ENCODE assay signal across 8 mouse cellular contexts in the genomic region with DNA sequence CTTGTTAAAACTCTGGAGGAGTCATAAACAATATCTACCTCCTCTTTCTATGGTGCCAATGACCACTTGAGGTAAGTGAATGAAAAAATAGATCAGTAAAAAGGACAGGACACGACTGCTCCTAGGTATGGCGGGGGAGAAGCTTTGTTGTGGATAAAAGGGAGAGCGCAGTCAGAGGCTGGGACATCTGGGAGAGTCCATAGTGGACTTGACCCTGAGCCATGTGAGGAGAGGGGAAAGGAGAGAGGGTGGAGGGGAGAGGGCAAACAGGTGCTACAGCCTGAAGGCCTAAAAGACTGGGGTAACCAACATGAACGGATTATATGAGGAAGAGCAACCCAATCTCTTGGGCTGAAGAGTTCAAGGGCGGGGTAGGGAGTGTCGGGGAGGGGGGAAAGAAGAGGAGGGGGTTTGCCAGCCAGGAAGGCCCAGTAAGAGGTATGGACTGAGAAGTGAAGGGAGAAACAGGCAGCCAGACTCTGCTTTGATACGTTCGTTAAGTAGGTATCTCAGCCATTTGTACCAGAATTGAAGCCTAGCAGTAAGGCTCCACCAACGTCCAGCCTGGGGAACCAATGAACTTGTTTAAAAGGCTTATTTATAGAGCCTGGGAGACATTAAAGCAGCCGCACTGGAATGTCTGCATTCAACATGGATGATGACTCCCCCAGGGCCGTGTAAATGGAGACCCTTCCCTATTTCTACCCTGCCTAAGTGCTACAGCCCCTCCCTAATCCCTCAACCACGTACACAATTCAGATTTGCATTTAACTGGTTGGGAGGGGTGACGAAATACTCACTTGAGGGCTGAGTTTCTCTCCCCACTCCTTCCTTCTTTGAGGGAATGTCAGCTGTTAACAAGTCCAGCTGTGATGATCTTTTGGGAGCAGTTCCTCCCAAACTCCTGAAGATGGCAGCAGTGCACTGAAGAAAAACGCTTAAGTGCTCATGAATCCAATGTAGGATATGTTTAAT. TPM values are rescaled to one million over a fixed set of nuclear protein-coding genes. Genes with fewer than 3 reads are reported as not detected.
DNase-seq lines count a peak whose midpoint lies in the region; ATAC-seq and TF ChIP-seq lines count a peak whose summit lies in the region.

No protein-coding gene starts in this region.

- H3K27me3 ChIP-seq in cerebellum, adult 2 months (ENCODE audit: control insufficient read depth, insufficient read depth, low read length): no peaks in the 10 kb centered on the region
- H3K27me3 ChIP-seq in liver, postnatal 0 days (ENCODE audit: insufficient read depth, low read length): no peaks in the 10 kb centered on the region
- H3K27me3 ChIP-seq in liver, embryonic 11.5 days (replicated peaks; ENCODE audit: control insufficient read depth, insufficient read depth, low read length): no peaks in the 10 kb centered on the region
- no peaks in the 10 kb centered on the region for H3K27me3 ChIP-seq in embryonic facial prominence, embryonic 10.5 days (replicated peaks; ENCODE audit: low read depth, poor library complexity, severe bottlenecking)
- H3K27me3 ChIP-seq in limb, embryonic 13.5 days: no peaks in the 10 kb centered on the region

- no peaks in the 10 kb centered on the region for H3K4me1 ChIP-seq in cerebellum, adult 2 months (ENCODE audit: control insufficient read depth, insufficient read depth, low read length)
- no peaks in the 10 kb centered on the region for H3K4me1 ChIP-seq in liver, postnatal 0 days (ENCODE audit: insufficient read depth)
- no peaks in the 10 kb centered on the region for H3K4me1 ChIP-seq in liver, embryonic 11.5 days (replicated peaks; ENCODE audit: control insufficient read depth, insufficient read depth, low read length)
- H3K4me1 ChIP-seq in embryonic facial prominence, embryonic 10.5 days: no peaks in the 10 kb centered on the region
- H3K4me1 ChIP-seq in limb, embryonic 13.5 days: 0 out of 2 replicates have a peak, but pooled peaks cover 3% of the 10 kb centered on the region

- no peak for DNase-seq in cerebellum, adult 2 months
- no peak for DNase-seq in cerebellum, adult 9-11 months
- DNase-seq in liver, postnatal 0 days: no peak
- no peak for DNase-seq in liver, embryonic 11.5 days (ENCODE audit: low spot score)
- DNase-seq in embryonic facial prominence, embryonic 10.5 days (ENCODE audit: low spot score): peak; percentile 16
- peak; percentile 79 for DNase-seq in retina, postnatal 1 day
- no peak for DNase-seq in right cerebral cortex, adult 18-20 months

- H3K4me2 ChIP-seq in liver, postnatal 0 days (ENCODE audit: low read depth, low read length): no peak overlapping the region
- H3K4me2 ChIP-seq in liver, embryonic 11.5 days: no peak overlapping the region
- peak overlapping the region; percentile 21; the same call in 1 of the 2 replicates for H3K4me2 ChIP-seq in limb, embryonic 13.5 days (replicated peaks)

- H3K36me3 ChIP-seq in liver, postnatal 0 days (replicated peaks; ENCODE audit: insufficient read depth, low read length): no peaks in the 10 kb centered on the region
- no peaks in the 10 kb centered on the region for H3K36me3 ChIP-seq in liver, embryonic 11.5 days (ENCODE audit: control insufficient read depth, insufficient read depth, low read length)
- H3K36me3 ChIP-seq in embryonic facial prominence, embryonic 10.5 days (replicated peaks): no peaks in the 10 kb centered on the region
- H3K36me3 ChIP-seq in limb, embryonic 13.5 days: no peaks in the 10 kb centered on the region

- H3K4me3 ChIP-seq in cerebellum, adult 2 months (replicated peaks; ENCODE audit: insufficient read depth, low read depth, low read length): no peak overlapping the region
- no peak overlapping the region for H3K4me3 ChIP-seq in liver, postnatal 0 days (ENCODE audit: low read depth, low read length)
- no peak overlapping the region for H3K4me3 ChIP-seq in liver, embryonic 11.5 days (ENCODE audit: low read depth, low read length)
- H3K4me3 ChIP-seq in embryonic facial prominence, embryonic 10.5 days: no peak overlapping the region
- no peak overlapping the region for H3K4me3 ChIP-seq in limb, embryonic 13.5 days

- 43% methylated on average over 14 of the region's 14 CpGs for WGBS in cerebellum, adult 2 months
- WGBS in liver, postnatal 0 days (ENCODE audit: insufficient replicate concordance): 40% methylated on average over 14 of the region's 14 CpGs
- 42% methylated on average over 14 of the region's 14 CpGs for WGBS in liver, embryonic 11.5 days
- WGBS in embryonic facial prominence, embryonic 10.5 days: 46% methylated on average over 14 of the region's 14 CpGs
- 34% methylated on average over 14 of the region's 14 CpGs for WGBS in limb, embryonic 13.5 days

- no peaks in the 10 kb centered on the region for H3K9me3 ChIP-seq in liver, postnatal 0 days (ENCODE audit: low read length)
- no peaks in the 10 kb centered on the region for H3K9me3 ChIP-seq in liver, embryonic 11.5 days (ENCODE audit: control insufficient read depth, low read length)
- no peaks in the 10 kb centered on the region for H3K9me3 ChIP-seq in embryonic facial prominence, embryonic 10.5 days
- H3K9me3 ChIP-seq in limb, embryonic 13.5 days: no peaks in the 10 kb centered on the region

- no peak overlapping the region for H3K27ac ChIP-seq in cerebellum, adult 2 months (ENCODE audit: insufficient read depth, low read length)
- H3K27ac ChIP-seq in liver, postnatal 0 days (ENCODE audit: low read depth): no peak overlapping the region
- H3K27ac ChIP-seq in liver, embryonic 11.5 days (ENCODE audit: low read depth, low read length): no peak overlapping the region
- no peak overlapping the region for H3K27ac ChIP-seq in embryonic facial prominence, embryonic 10.5 days (replicated peaks)
- H3K27ac ChIP-seq in limb, embryonic 13.5 days: no peak overlapping the region

- TF ChIP-seq POLR2A in cerebellum, adult 2 months (IDR thresholded peaks at IDR 0.05; ENCODE audit: borderline replicate concordance, insufficient read depth, low read length): no peak

- no peak for ATAC-seq in liver, postnatal 0 days
- no peak; the same call in 1 of the 2 replicates for ATAC-seq in liver, embryonic 11.5 days (replicated peaks; ENCODE audit: low FRiP score)
- peak; percentile 54; the same call in 1 of the 2 replicates for ATAC-seq in limb, embryonic 13.5 days (ENCODE audit: low FRiP score, low read depth)

- TF ChIP-seq CTCF in cerebellum, adult 2 months (IDR thresholded peaks at IDR 0.05; ENCODE audit: borderline replicate concordance, insufficient read depth, low read depth, low read length): 0 out of 2 replicates have a peak, but pooled peaks have one; percentile 26
- TF ChIP-seq CTCF in liver, postnatal 0 days (IDR thresholded peaks at IDR 0.05; ENCODE audit: low read depth): peak; percentile 69

- no peak for TF ChIP-seq EP300 in liver, postnatal 0 days (IDR thresholded peaks at IDR 0.05; ENCODE audit: low read depth)

- H3K9ac ChIP-seq in liver, postnatal 0 days (replicated peaks): no peak overlapping the region
- H3K9ac ChIP-seq in liver, embryonic 11.5 days (ENCODE audit: low read depth, low read length): no peak overlapping the region
- H3K9ac ChIP-seq in limb, embryonic 13.5 days: no peak overlapping the region

RNA-seq across cellular contexts. Expression of a gene that starts 26.0 kb away (rescaled TPM):
- polyA plus RNA-seq in cerebellum, adult 2 months (2012; rRNA removed): 14.9 and 16.0 TPM in 2 replicates
- 4.0 and 5.1 TPM in 2 replicates for polyA plus RNA-seq in liver, postnatal 0 days (2015; fragmentation: Nextera tagmentation; extraction: Ambion mirVana)
- 18.8 and 19.0 TPM in 2 replicates for polyA plus RNA-seq in liver, embryonic 11.5 days (2014; fragmentation: Nextera tagmentation; extraction: Ambion mirVana)
- 28.0 and 30.7 TPM in 2 replicates for polyA plus RNA-seq in embryonic facial prominence, embryonic 10.5 days (2016; fragmentation: Nextera tagmentation; extraction: Ambion mirVana)
- 30.4 and 32.8 TPM in 2 replicates for polyA plus RNA-seq in limb, embryonic 13.5 days (2015; fragmentation: Nextera tagmentation; extraction: Ambion mirVana)

Comparison
In these comparisons a context has a peak if more than half of its experiments do, and no peak if none do; other contexts are left out.
1. DNase-seq: peak in embryonic facial prominence, embryonic 10.5 days (single experiment) and retina, postnatal 1 day (single experiment); none in cerebellum, adult 2 months (0 of 2), cerebellum, adult 9-11 months (single experiment), liver, postnatal 0 days (single experiment), liver, embryonic 11.5 days (single experiment) and right cerebral cortex, adult 18-20 months (single experiment).